Mouse (Mus musculus): ENCODE measurements around the gene Dlg2. TPM values are rescaled to one million over a fixed set of nuclear protein-coding genes. Genes with fewer than 3 reads are reported as not detected.

Dlg2 gene
- polyA plus RNA-seq, 1 experiment from 2014 or later, result 10.0 TPM

DNA sequence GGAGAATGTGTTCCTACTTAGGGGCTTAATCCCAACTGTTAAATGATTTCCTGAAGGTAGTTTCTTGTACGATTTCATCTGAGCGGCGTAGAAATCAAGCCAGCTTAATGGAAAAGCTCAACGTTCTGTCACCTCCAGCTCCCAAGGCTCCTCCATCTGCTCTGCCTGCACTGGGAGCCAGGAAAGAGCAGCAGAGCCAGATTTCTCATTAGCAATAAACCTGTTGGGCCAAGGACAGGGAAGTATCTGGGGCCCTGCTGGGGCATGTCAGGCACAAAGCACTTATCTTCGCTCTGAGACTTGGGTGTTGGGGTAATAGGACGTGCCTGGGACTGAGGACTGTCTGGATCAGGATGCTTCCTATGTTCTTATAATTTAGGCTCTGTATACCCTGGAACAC is 1839.9 kb downstream of the Dlg2 start:
- Histone ChIP-seq H3K27ac (replicated peaks in 1 of 2; ENCODE audit: control insufficient read depth in 1 of 2, insufficient read depth in 1 of 2, low read depth in 2 of 2, low read length in 2 of 2) (no peak overlapping the region; a peak in 1 of 4 replicates), H3K9ac (ENCODE audit: low read length) (no peak overlapping the region), H3K4me1 (ENCODE audit: control insufficient read depth in 2 of 2, insufficient read depth in 2 of 2, low read length in 2 of 2) (no peaks in the 10 kb centered on the region), H3K4me3 (ENCODE audit: control insufficient read depth in 1 of 2, insufficient read depth in 1 of 2, low read depth in 1 of 2, low read length in 2 of 2) (no peak overlapping the region), H3K9me3 (ENCODE audit: control insufficient read depth, low read length) (no peaks in the 10 kb centered on the region), H3K4me2 (ENCODE audit: low read length) (no peak overlapping the region), H3K36me3 (ENCODE audit: control insufficient read depth, insufficient read depth, low read length) (no peaks in the 10 kb centered on the region), H3K27me3 (ENCODE audit: control insufficient read depth, insufficient read depth, low read length) (no peaks in the 10 kb centered on the region)
- no peak for ATAC-seq (ENCODE audit: insufficient number of reproducible peaks, insufficient read depth, low FRiP score, low read depth)
- WGBS, result 79% methylated on average over 6 of the region's 6 CpGs

DNA sequence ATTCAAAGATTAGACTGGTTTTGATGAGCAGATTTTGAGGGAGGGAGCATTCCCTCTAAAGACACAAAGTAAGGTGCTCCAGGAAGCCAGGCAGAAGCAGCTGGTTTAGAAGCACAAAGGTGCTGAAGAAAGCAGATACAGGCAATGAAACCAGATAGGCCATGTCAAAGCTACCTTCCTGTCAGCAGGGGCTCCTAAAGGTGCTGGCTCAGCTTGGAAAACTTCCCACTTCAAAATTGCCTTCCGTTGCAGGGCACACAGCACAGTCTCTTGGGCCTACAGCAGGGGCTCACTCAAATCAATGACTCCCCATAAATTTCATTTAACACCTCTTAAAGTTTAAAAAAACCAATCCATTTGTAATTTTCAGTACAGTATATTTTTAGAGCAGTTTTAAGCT is 1843.0 kb downstream of the Dlg2 start:
- H3K27me3 ChIP-seq (ENCODE audit: control insufficient read depth, insufficient read depth, low read length), result no peaks in the 10 kb centered on the region
- 38% methylated on average over 1 of the region's 1 CpGs for WGBS

DNA sequence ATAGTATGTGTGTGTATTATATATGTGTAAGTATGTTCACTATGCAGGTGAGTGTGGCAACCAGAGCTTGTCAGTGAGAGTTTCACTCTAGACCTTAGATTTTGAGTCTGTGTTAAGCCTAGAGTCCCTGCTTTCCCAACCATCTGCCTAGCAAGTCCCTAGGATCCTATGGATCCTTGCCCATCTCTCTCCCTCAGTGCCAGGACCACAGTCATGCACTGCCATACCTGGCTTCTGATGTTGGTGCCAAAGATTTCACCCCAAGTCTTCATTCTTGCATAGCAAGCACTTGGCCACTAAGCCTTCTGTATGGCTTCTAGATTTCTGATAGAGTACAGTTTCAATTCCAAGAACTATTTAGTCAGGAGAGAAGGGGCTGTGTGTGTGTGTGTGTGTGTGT is 1843.7 kb downstream of the Dlg2 start:
- H3K27me3 ChIP-seq (ENCODE audit: control insufficient read depth, insufficient read depth, low read length), result no peaks in the 10 kb centered on the region
- no peak overlapping the region for H3K9ac ChIP-seq (ENCODE audit: low read length)
- H3K27ac ChIP-seq (replicated peaks in 1 of 2; ENCODE audit: control insufficient read depth in 1 of 2, insufficient read depth in 1 of 2, low read depth in 2 of 2, low read length in 2 of 2), result no peak overlapping the region
- no peak overlapping the region for H3K4me2 ChIP-seq (ENCODE audit: low read length)
- no peaks in the 10 kb centered on the region for H3K36me3 ChIP-seq (ENCODE audit: control insufficient read depth, insufficient read depth, low read length)
- H3K9me3 ChIP-seq (ENCODE audit: control insufficient read depth, low read length), result no peaks in the 10 kb centered on the region
- no peak overlapping the region for H3K4me3 ChIP-seq (ENCODE audit: control insufficient read depth in 1 of 2, insufficient read depth in 1 of 2, low read depth in 1 of 2, low read length in 2 of 2)
- ATAC-seq (ENCODE audit: insufficient number of reproducible peaks, insufficient read depth, low FRiP score, low read depth), result no peak
- H3K4me1 ChIP-seq (ENCODE audit: control insufficient read depth in 2 of 2, insufficient read depth in 2 of 2, low read length in 2 of 2), result no peaks in the 10 kb centered on the region

More for the DNA sequence above, 1843.0 kb downstream of the Dlg2 start:
- Histone ChIP-seq H3K4me1 (ENCODE audit: control insufficient read depth in 2 of 2, insufficient read depth in 2 of 2, low read length in 2 of 2) (no peaks in the 10 kb centered on the region), H3K9ac (ENCODE audit: low read length) (no peak overlapping the region), H3K27ac (replicated peaks in 1 of 2; ENCODE audit: control insufficient read depth in 1 of 2, insufficient read depth in 1 of 2, low read depth in 2 of 2, low read length in 2 of 2) (no peak overlapping the region), H3K4me3 (ENCODE audit: control insufficient read depth in 1 of 2, insufficient read depth in 1 of 2, low read depth in 1 of 2, low read length in 2 of 2) (no peak overlapping the region), H3K9me3 (ENCODE audit: control insufficient read depth, low read length) (no peaks in the 10 kb centered on the region), H3K36me3 (ENCODE audit: control insufficient read depth, insufficient read depth, low read length) (no peaks in the 10 kb centered on the region), H3K4me2 (ENCODE audit: low read length) (no peak overlapping the region)
- no peak for ATAC-seq (ENCODE audit: insufficient number of reproducible peaks, insufficient read depth, low FRiP score, low read depth)

- ATAC-seq (ENCODE audit: insufficient number of reproducible peaks, insufficient read depth, low FRiP score, low read depth), result no peak
- H3K4me1 ChIP-seq (ENCODE audit: control insufficient read depth in 2 of 2, insufficient read depth in 2 of 2, low read length in 2 of 2), result no peaks in the 10 kb centered on the region
Observed at GRCm38 (mm10) chr7:92321786-92322185, 1845.3 kb downstream of the Dlg2 start.

DNA sequence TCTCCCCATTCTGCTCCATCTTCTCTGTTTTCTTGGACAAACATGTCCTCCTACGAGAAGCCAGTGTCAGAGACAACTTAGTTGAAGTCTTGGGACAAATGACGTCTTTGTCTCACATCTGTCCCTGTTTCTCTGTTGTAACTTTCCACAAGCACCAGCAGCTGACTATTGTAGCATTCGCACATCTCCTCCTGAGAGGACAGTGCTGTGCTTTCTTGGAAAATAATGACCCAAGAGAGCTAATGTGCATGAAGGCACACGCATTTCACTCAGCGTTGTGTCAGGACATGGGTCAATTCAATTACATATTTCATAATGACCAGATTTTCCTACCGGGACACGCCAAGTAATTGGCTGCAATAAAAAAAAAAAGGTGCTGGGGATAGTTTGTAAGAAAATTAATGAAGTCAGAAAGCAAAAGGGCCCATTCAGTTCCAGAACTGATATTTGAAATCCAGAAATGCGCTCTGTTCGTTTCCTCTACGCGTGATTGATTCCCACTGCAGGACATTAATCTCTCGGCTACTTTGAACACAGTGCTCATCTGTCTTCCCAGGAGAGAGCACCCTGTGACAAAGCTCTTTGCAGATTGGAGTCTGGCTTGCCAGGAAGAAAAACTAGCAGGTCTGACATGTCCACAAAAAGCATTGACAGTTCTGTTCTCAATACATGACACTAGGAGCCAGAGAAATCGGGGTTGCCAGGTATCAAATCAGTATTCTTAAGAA is 1846.0 kb downstream of the Dlg2 start:
- no peaks in the 10 kb centered on the region for H3K27me3 ChIP-seq (ENCODE audit: control insufficient read depth, insufficient read depth, low read length)
- ATAC-seq (ENCODE audit: insufficient number of reproducible peaks, insufficient read depth, low FRiP score, low read depth), result no peak
- H3K4me1 ChIP-seq (ENCODE audit: control insufficient read depth in 2 of 2, insufficient read depth in 2 of 2, low read length in 2 of 2), result no peaks in the 10 kb centered on the region
- no peaks in the 10 kb centered on the region for H3K36me3 ChIP-seq (ENCODE audit: control insufficient read depth, insufficient read depth, low read length)
- H3K4me2 ChIP-seq (ENCODE audit: low read length), result no peak overlapping the region
- H3K4me3 ChIP-seq (ENCODE audit: control insufficient read depth in 1 of 2, insufficient read depth in 1 of 2, low read depth in 1 of 2, low read length in 2 of 2), result no peak overlapping the region
- no peaks in the 10 kb centered on the region for H3K9me3 ChIP-seq (ENCODE audit: control insufficient read depth, low read length)
- no peak overlapping the region for H3K9ac ChIP-seq (ENCODE audit: low read length)
- H3K27ac ChIP-seq (replicated peaks in 1 of 2; ENCODE audit: control insufficient read depth in 1 of 2, insufficient read depth in 1 of 2, low read depth in 2 of 2, low read length in 2 of 2), result no peak overlapping the region
- WGBS, result 83% methylated on average over 13 of the region's 13 CpGs

More at GRCm38 (mm10) chr7:92321786-92322185, 1845.3 kb downstream of the Dlg2 start:
- H3K27me3 ChIP-seq (ENCODE audit: control insufficient read depth, insufficient read depth, low read length), result no peaks in the 10 kb centered on the region
- no peak overlapping the region for H3K4me3 ChIP-seq (ENCODE audit: control insufficient read depth in 1 of 2, insufficient read depth in 1 of 2, low read depth in 1 of 2, low read length in 2 of 2)
- no peak overlapping the region for H3K27ac ChIP-seq (replicated peaks in 1 of 2; ENCODE audit: control insufficient read depth in 1 of 2, insufficient read depth in 1 of 2, low read depth in 2 of 2, low read length in 2 of 2)
- H3K36me3 ChIP-seq (ENCODE audit: control insufficient read depth, insufficient read depth, low read length), result no peaks in the 10 kb centered on the region
- no peaks in the 10 kb centered on the region for H3K9me3 ChIP-seq (ENCODE audit: control insufficient read depth, low read length)
- H3K9ac ChIP-seq (ENCODE audit: low read length), result no peak overlapping the region
- H3K4me2 ChIP-seq (ENCODE audit: low read length), result no peak overlapping the region
- whole genome bisulfite sequencing, result 69% methylated on average over 2 of the region's 2 CpGs

DNA sequence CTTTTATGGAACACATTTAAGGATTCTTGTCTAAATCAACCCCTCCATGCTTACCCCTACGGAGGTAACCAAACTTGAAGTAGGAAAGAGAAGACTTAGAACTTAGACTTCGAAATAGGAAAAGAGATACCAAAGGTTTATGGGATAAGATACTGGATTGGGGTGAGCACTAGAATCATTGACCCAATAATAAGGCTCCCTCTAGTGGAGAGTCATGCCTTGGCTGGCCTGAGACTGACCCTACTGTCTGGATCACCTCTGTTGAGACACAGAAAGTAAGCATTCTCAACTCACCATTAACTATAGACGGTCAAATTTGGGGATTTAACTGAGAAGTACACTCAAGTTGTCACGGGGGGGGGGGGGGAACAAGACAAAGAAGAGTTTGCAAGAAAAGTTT is 1847.2 kb downstream of the Dlg2 start:
- Histone ChIP-seq H3K27me3 (ENCODE audit: control insufficient read depth, insufficient read depth, low read length) (no peaks in the 10 kb centered on the region), H3K4me1 (ENCODE audit: control insufficient read depth in 2 of 2, insufficient read depth in 2 of 2, low read length in 2 of 2) (no peaks in the 10 kb centered on the region), H3K4me3 (ENCODE audit: control insufficient read depth in 1 of 2, insufficient read depth in 1 of 2, low read depth in 1 of 2, low read length in 2 of 2) (no peak overlapping the region), H3K36me3 (ENCODE audit: control insufficient read depth, insufficient read depth, low read length) (no peaks in the 10 kb centered on the region), H3K9me3 (ENCODE audit: control insufficient read depth, low read length) (no peaks in the 10 kb centered on the region), H3K4me2 (ENCODE audit: low read length) (no peak overlapping the region), H3K27ac (replicated peaks in 1 of 2; ENCODE audit: control insufficient read depth in 1 of 2, insufficient read depth in 1 of 2, low read depth in 2 of 2, low read length in 2 of 2) (no peak overlapping the region), H3K9ac (ENCODE audit: low read length) (no peak overlapping the region)
- 27% methylated on average over 4 of the region's 4 CpGs for WGBS
- ATAC-seq (ENCODE audit: insufficient number of reproducible peaks, insufficient read depth, low FRiP score, low read depth), result no peak

DNA sequence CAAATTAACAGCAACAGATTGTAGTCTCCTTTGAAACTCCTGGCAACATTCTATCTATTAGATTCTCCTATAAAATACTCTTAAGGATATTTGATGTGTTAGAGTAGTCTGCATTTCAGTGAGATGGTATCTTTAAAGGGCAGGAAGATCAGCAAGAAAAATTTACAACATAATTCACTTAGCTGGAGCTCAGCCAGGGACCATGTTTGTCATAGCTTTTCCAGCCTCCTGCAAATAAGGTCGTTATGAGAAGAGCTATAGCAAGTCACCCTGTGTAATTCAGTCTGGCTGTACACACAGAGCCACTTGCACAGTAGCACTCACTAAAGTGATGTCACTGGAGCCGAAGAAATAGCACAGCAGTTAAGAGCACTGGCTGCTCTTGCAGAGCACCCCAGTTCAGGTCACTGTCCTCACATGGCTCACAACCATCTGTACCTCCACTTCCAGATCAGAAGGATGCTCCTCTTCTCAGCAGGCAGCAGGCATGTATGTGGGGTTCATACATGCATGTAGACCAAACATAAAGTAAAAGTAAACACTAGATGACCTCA is 1850.9 kb downstream of the Dlg2 start:
- 52% methylated on average over 2 of the region's 2 CpGs for WGBS

More for the DNA sequence above, 1850.9 kb downstream of the Dlg2 start:
- Histone ChIP-seq H3K9me3 (ENCODE audit: control insufficient read depth, low read length) (no peaks in the 10 kb centered on the region), H3K9ac (ENCODE audit: low read length) (no peak overlapping the region), H3K4me2 (ENCODE audit: low read length) (no peak overlapping the region), H3K4me1 (ENCODE audit: control insufficient read depth in 2 of 2, insufficient read depth in 2 of 2, low read length in 2 of 2) (no peaks in the 10 kb centered on the region), H3K4me3 (ENCODE audit: control insufficient read depth in 1 of 2, insufficient read depth in 1 of 2, low read depth in 1 of 2, low read length in 2 of 2) (no peak overlapping the region), H3K27ac (replicated peaks in 1 of 2; ENCODE audit: control insufficient read depth in 1 of 2, insufficient read depth in 1 of 2, low read depth in 2 of 2, low read length in 2 of 2) (no peak overlapping the region), H3K27me3 (ENCODE audit: control insufficient read depth, insufficient read depth, low read length) (no peaks in the 10 kb centered on the region), H3K36me3 (ENCODE audit: control insufficient read depth, insufficient read depth, low read length) (no peaks in the 10 kb centered on the region)
- ATAC-seq (ENCODE audit: insufficient number of reproducible peaks, insufficient read depth, low FRiP score, low read depth), result no peak
